Mouse (Mus musculus) hindbrain, embryonic 10.5 days (tissue): ENCODE results near the gene Dpy19l1. TPM values are rescaled to one million over a fixed set of nuclear protein-coding genes. Genes with fewer than 3 reads are reported as not detected.

Experiments
- DNase-seq: peaks from one replicate; pipeline ENCODE4 v3.0.0-alpha.2; 2017; ENCODE audit warnings: low spot score
- H3K27ac ChIP-seq: fragments of 300-500 bp; sonication (generic); 2 replicates; pipeline ENCODE4 v1.5.1; 2016; ENCODE audit warnings: mild to moderate bottlenecking, moderate library complexity
- H3K27me3 ChIP-seq: fragments of 300-500 bp; sonication (generic); 2 replicates; pipeline ENCODE4 v1.6.1; 2016; ENCODE audit warnings: mild to moderate bottlenecking; ENCODE audit not compliant: poor library complexity, insufficient read depth, severe bottlenecking
- H3K36me3 ChIP-seq: fragments of 300-500 bp; sonication (generic); 2 replicates; pipeline ENCODE4 v1.6.1; 2016; ENCODE audit warnings: mild to moderate bottlenecking, moderate library complexity
- H3K4me1 ChIP-seq: fragments of 300-500 bp; sonication (generic); replicated peaks from 2 replicates; pipeline ENCODE4 v1.6.1; 2016; ENCODE audit warnings: mild to moderate bottlenecking
- H3K4me3 ChIP-seq: fragments of 300-500 bp; sonication (generic); 2 replicates; pipeline ENCODE4 v1.5.1; 2016; ENCODE audit warnings: mild to moderate bottlenecking, moderate library complexity
- H3K9me3 ChIP-seq: fragments of 300-500 bp; sonication (generic); 2 replicates; pipeline ENCODE4 v1.6.1; 2016; ENCODE audit warnings: mild to moderate bottlenecking, moderate library complexity
- WGBS: fragments of 180-500 bp; shearing (Covaris S2); methylation state at CpG from one replicate; pipeline ENCODE4 v1.1.7; 2016; 5-methylcytosine and 5-hydroxymethylcytosine counted together
- polyA plus RNA-seq: library from polyadenylated mRNA; unstranded; fragments of >200 nt; fragmentation: Nextera tagmentation; extraction: Ambion mirVana; gene quantifications from 2 replicates; pipeline ENCODE4 v1.2.1, GENCODE M21; 2016

The Dpy19l1 gene
- polyA plus RNA-seq, 1 experiment from 2014 or later = 4.9 TPM

- Histone ChIP-seq H3K9me3 (no peaks in the 10 kb centered on the region), H3K36me3 (no peaks in the 10 kb centered on the region), H3K4me1 (no peaks in the 10 kb centered on the region), H3K27me3 (no peaks in the 10 kb centered on the region), H3K27ac (no peak overlapping the region), H3K4me3 (no peak overlapping the region)
- DNase-seq = no peak
- 67% methylated on average over 3 of the region's 3 CpGs for WGBS
Observed at GRCm38 (mm10) chr9:24394146-24394545, 108.8 kb downstream of the Dpy19l1 start.

GRCm38 (mm10) chr9:24390807-24391370 lies 112.1 kb downstream of the Dpy19l1 start:
- Histone ChIP-seq H3K27ac (no peak overlapping the region), H3K9me3 (no peaks in the 10 kb centered on the region), H3K27me3 (no peaks in the 10 kb centered on the region), H3K4me1 (no peaks in the 10 kb centered on the region), H3K36me3 (no peaks in the 10 kb centered on the region), H3K4me3 (no peak overlapping the region)
- WGBS = 91% methylated on average over 8 of the region's 8 CpGs
- DNase-seq = no peak

GRCm38 (mm10) chr9:24387230-24387629 lies 115.7 kb downstream of the Dpy19l1 start:
- no peak for DNase-seq
- H3K4me1 ChIP-seq = no peaks in the 10 kb centered on the region
- H3K36me3 ChIP-seq = no peaks in the 10 kb centered on the region
- no peak overlapping the region for H3K4me3 ChIP-seq
- no peaks in the 10 kb centered on the region for H3K9me3 ChIP-seq
- H3K27me3 ChIP-seq = no peaks in the 10 kb centered on the region
- H3K27ac ChIP-seq = no peak overlapping the region

- no peaks in the 10 kb centered on the region for H3K36me3 ChIP-seq
- peaks cover 13% of the 10 kb centered on the region for H3K4me1 ChIP-seq
- H3K27ac ChIP-seq = peak overlapping the region; percentile 56; the same call in 1 of the 2 replicates
- WGBS = 30% methylated on average over 3 of the region's 3 CpGs
- no peaks in the 10 kb centered on the region for H3K27me3 ChIP-seq
- peak; percentile 41 for DNase-seq
- no peaks in the 10 kb centered on the region for H3K9me3 ChIP-seq
- H3K4me3 ChIP-seq = no peak overlapping the region
Observed at GRCm38 (mm10) chr9:24379321-24379720, 123.6 kb downstream of the Dpy19l1 start.

GRCm38 (mm10) chr9:24378848-24379247 lies 124.1 kb downstream of the Dpy19l1 start:
- 79% methylated on average over 2 of the region's 2 CpGs for WGBS
- H3K9me3 ChIP-seq = no peaks in the 10 kb centered on the region
- peaks cover 13% of the 10 kb centered on the region for H3K4me1 ChIP-seq
- no peaks in the 10 kb centered on the region for H3K36me3 ChIP-seq
- peak overlapping the region; percentile 56; the same call in 1 of the 2 replicates for H3K27ac ChIP-seq
- no peak overlapping the region for H3K4me3 ChIP-seq
- H3K27me3 ChIP-seq = no peaks in the 10 kb centered on the region
- no peak for DNase-seq

Other genes with a start within 250 kb of the Dpy19l1 start
- gene Cypt4, start 122.1 kb upstream of the Dpy19l1 start, polyA plus RNA-seq = not detected in 2 replicates
- gene Dpy19l2, start 193.2 kb upstream of the Dpy19l1 start, polyA plus RNA-seq = 0.07 and 0.46 TPM in 2 replicates